Comparison of ENCODE assay signal across 21 mouse cellular contexts in the genomic region with DNA sequence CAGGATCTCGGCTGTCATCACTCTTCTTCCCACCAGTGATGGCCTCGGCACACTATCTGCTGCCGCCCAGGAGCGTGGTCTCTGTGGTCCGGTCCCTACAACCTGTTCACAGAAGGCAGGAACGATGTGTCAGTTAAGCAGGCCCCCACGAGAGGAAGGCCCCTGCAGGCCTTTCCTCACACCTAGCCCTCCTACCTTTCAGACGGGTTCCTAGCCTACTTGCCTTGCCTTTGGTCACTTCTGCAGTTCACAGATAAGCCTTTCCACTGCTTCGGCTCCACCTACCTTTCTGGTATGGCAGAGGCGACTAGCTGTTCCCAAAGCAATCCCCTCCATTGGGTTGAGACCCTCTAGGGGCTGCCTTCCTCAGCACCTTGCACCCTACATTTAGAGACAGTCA. TPM values are rescaled to one million over a fixed set of nuclear protein-coding genes. Genes with fewer than 3 reads are reported as not detected.
DNase-seq lines count a peak whose midpoint lies in the region; ATAC-seq lines count a peak whose summit lies in the region.
"Had no signal": no experiment of that assay in that cellular context is flagged by ENCODE, and none has a peak within 500 bp of the region (broad histone marks: within the 10 kb centered on the region; RNA-seq: fewer than 3 reads in every experiment).

No protein-coding gene starts in this region.

- H3K36me3 ChIP-seq in heart, embryonic 10.5 days = peaks cover 18% of the 10 kb centered on the region
- H3K36me3 ChIP-seq in liver, embryonic 16.5 days (ENCODE audit: control insufficient read depth, insufficient read depth) = peaks cover 3% of the 10 kb centered on the region; the same call in 1 of the 2 replicates
- H3K36me3 ChIP-seq: midbrain, embryonic 12.5 days had no signal

- H3K9me3 ChIP-seq in heart, embryonic 10.5 days = no peaks in the 10 kb centered on the region
- H3K9me3 ChIP-seq in liver, embryonic 16.5 days (replicated peaks; ENCODE audit: control insufficient read depth, low read length) = no peaks in the 10 kb centered on the region
- H3K9me3 ChIP-seq: forebrain, embryonic 13.5 days; hindbrain, embryonic 13.5 days; limb, embryonic 15.5 days; midbrain, embryonic 12.5 days had no signal

- WGBS in heart, embryonic 10.5 days = 44% methylated on average over 10 of the region's 10 CpGs
- 29% methylated on average over 10 of the region's 10 CpGs for WGBS in liver, embryonic 16.5 days (ENCODE audit: insufficient replicate concordance)

- intact Hi-C loops in left cerebral cortex, postnatal 10 days (cut with DNase I) = no loop called here
- intact Hi-C loops in gastrocnemius, postnatal 14 days (cut with DNase I; ENCODE audit: low total_unique reads) = no loop called here

- peak; percentile 80 for DNase-seq in heart, embryonic 10.5 days (ENCODE audit: low spot score)
- no peak for DNase-seq in heart, postnatal 4 days
- peak; percentile 66 for DNase-seq in liver
- no peak for DNase-seq in left cerebral cortex, postnatal 10 days (ENCODE audit: extremely low spot score in 1 of 2, low spot score in 2 of 2)
- no peak for DNase-seq in cerebellum, adult 9-11 months
- no peak for DNase-seq in gastrocnemius, postnatal 14 days
- DNase-seq: cerebellum, adult 18-20 months; cerebellum, postnatal 36 days; heart, adult 18-20 months; kidney, adult 11 months; kidney, postnatal 4 days; thymus, adult 18-20 months; thymus, postnatal 36 days had no signal

- H3K4me2 ChIP-seq in liver, embryonic 16.5 days (ENCODE audit: low read depth, low read length) = no peak overlapping the region
- H3K4me2 ChIP-seq: forebrain, embryonic 13.5 days; hindbrain, embryonic 13.5 days; limb, embryonic 15.5 days; midbrain, embryonic 12.5 days had no signal

- no peaks in the 10 kb centered on the region for H3K27me3 ChIP-seq in heart, embryonic 10.5 days (ENCODE audit: insufficient read depth, poor library complexity, severe bottlenecking)
- H3K27me3 ChIP-seq in liver, embryonic 16.5 days (ENCODE audit: control insufficient read depth, insufficient read depth, low read depth, low read length) = no peaks in the 10 kb centered on the region
- H3K27me3 ChIP-seq: forebrain, embryonic 13.5 days; hindbrain, embryonic 13.5 days; limb, embryonic 15.5 days; midbrain, embryonic 12.5 days; Patski had no signal

- H3K9ac ChIP-seq in liver, embryonic 16.5 days (ENCODE audit: low read depth, low read length) = no peak overlapping the region
- H3K9ac ChIP-seq: forebrain, embryonic 13.5 days; hindbrain, embryonic 13.5 days; limb, embryonic 15.5 days; midbrain, embryonic 12.5 days had no signal

- peak; percentile 53 for ATAC-seq in liver, embryonic 16.5 days (ENCODE audit: low read depth)
- ATAC-seq: forebrain, embryonic 13.5 days; Patski had no signal

- no peak overlapping the region for H3K4me3 ChIP-seq in heart, embryonic 10.5 days
- H3K4me3 ChIP-seq in liver, embryonic 16.5 days (ENCODE audit: low read depth, low read length) = no peak overlapping the region
- H3K4me3 ChIP-seq: forebrain, embryonic 13.5 days; hindbrain, embryonic 13.5 days; limb, embryonic 15.5 days; midbrain, embryonic 12.5 days had no signal

- peaks cover 30% of the 10 kb centered on the region for H3K4me1 ChIP-seq in heart, embryonic 10.5 days
- H3K4me1 ChIP-seq in liver, embryonic 16.5 days (ENCODE audit: control insufficient read depth, low read depth, low read length) = peaks cover 43% of the 10 kb centered on the region
- H3K4me1 ChIP-seq: forebrain, embryonic 13.5 days; limb, embryonic 15.5 days had no signal

- no peak overlapping the region for H3K27ac ChIP-seq in heart, embryonic 10.5 days
- H3K27ac ChIP-seq in liver, embryonic 16.5 days (ENCODE audit: low read length) = no peak overlapping the region
- H3K27ac ChIP-seq: forebrain, embryonic 13.5 days; hindbrain, embryonic 13.5 days; limb, embryonic 15.5 days; macrophage; midbrain, embryonic 12.5 days had no signal

RNA-seq across cellular contexts. Expression of gene Fam228a, which starts 22.6 kb away (rescaled TPM):
- 0.31 and 0.35 TPM in 2 replicates for polyA plus RNA-seq in heart, embryonic 10.5 days (2016; fragmentation: Nextera tagmentation; extraction: Ambion mirVana)
- total RNA-seq in heart, postnatal 4 days (2021) = not detected
- polyA plus RNA-seq in liver, embryonic 16.5 days (2015; fragmentation: Nextera tagmentation; extraction: Ambion mirVana) = 0.04 TPM in 1 of 2 replicates, not detected in the other
- total RNA-seq in left cerebral cortex, postnatal 10 days (2021) = 1 to 10 TPM; 1.6 to 1.8 TPM
- total RNA-seq in gastrocnemius, postnatal 14 days (2021) = under 1 TPM in 1 of 2 experiments, not detected in 1; 0.06 TPM
- polyA plus RNA-seq: macrophage had no signal

RNA-seq across cellular contexts. Expression of gene Pfn4, which starts 53.2 kb away (rescaled TPM):
- 1.2 and 1.8 TPM in 2 replicates for polyA plus RNA-seq in heart, embryonic 10.5 days (2016; fragmentation: Nextera tagmentation; extraction: Ambion mirVana)
- 1 to 10 TPM; 3.2 to 3.7 TPM for total RNA-seq in heart, postnatal 4 days (2021)
- 0.47 and 0.76 TPM in 2 replicates for polyA plus RNA-seq in liver, embryonic 16.5 days (2015; fragmentation: Nextera tagmentation; extraction: Ambion mirVana)
- 10 to 100 TPM; 13.5 to 13.9 TPM for total RNA-seq in left cerebral cortex, postnatal 10 days (2021)
- 1 to 10 TPM in 1 of 2 experiments, under 1 TPM in 1; 0.86 to 1.6 TPM for total RNA-seq in gastrocnemius, postnatal 14 days (2021)
- total RNA-seq: neutrophil, adult 5-6 weeks had no signal
- polyA plus RNA-seq: macrophage had no signal

RNA-seq across cellular contexts. Expression of gene Fam228b, which starts 53.5 kb away (rescaled TPM):
- polyA plus RNA-seq in heart, embryonic 10.5 days (2016; fragmentation: Nextera tagmentation; extraction: Ambion mirVana) = 2.2 and 2.6 TPM in 2 replicates
- 1 to 10 TPM; 4.3 to 5.0 TPM for total RNA-seq in heart, postnatal 4 days (2021)
- polyA plus RNA-seq in liver, embryonic 16.5 days (2015; fragmentation: Nextera tagmentation; extraction: Ambion mirVana) = 0.42 and 0.85 TPM in 2 replicates
- 10 to 100 TPM; 11.1 to 14.9 TPM for total RNA-seq in left cerebral cortex, postnatal 10 days (2021)
- total RNA-seq in gastrocnemius, postnatal 14 days (2021) = 1 to 10 TPM; 3.5 to 3.6 TPM

Comparison
In these comparisons a context has a peak if more than half of its experiments do, and no peak if none do; other contexts are left out.
1. DNase-seq: peak in heart, embryonic 10.5 days (single experiment) and liver (single experiment); none in heart, postnatal 4 days (single experiment), left cerebral cortex, postnatal 10 days (0 of 2), cerebellum, adult 9-11 months (single experiment) and gastrocnemius, postnatal 14 days (single experiment).